Mouse (Mus musculus) heart, embryonic 16.5 days (tissue): Measurements from ENCODE around the gene Ppcdc. TPM values are rescaled to one million over a fixed set of nuclear protein-coding genes. Genes with fewer than 3 reads are reported as not detected.

Experiments used
- ATAC-seq: fragments of 200-750 bp; cut with Nextera tagmentation; replicated peaks from 2 replicates; pipeline ENCODE4 v1.8.0; 2017; ENCODE audit warnings: moderate number of reproducible peaks; ENCODE audit not compliant: insufficient read depth, low FRiP score; ENCODE audit errors: extremely low read depth
- H3K27ac ChIP-seq: fragments of 300-500 bp; sonication (generic); 2 replicates; pipeline ENCODE4 v1.5.1; 2014; ENCODE audit warnings: mild to moderate bottlenecking, low read length, control low read depth, moderate library complexity
- H3K27me3 ChIP-seq: fragments of 300-500 bp; sonication (generic); 2 replicates; pipeline ENCODE4 v1.6.1; 2014; ENCODE audit warnings: low read length, mixed read lengths; ENCODE audit not compliant: control insufficient read depth, insufficient read depth
- H3K36me3 ChIP-seq: fragments of 300-500 bp; sonication (generic); 2 replicates; pipeline ENCODE4 v1.6.1; 2014; ENCODE audit not compliant: control insufficient read depth, insufficient read depth
- H3K4me1 ChIP-seq: fragments of 300-500 bp; sonication (generic); 2 replicates; pipeline ENCODE4 v1.6.1; 2014; ENCODE audit warnings: low read length, mixed read lengths; ENCODE audit not compliant: control insufficient read depth, insufficient read depth
- H3K4me2 ChIP-seq: fragments of 300-500 bp; sonication (generic); 2 replicates; pipeline ENCODE4 v1.6.1; 2014; ENCODE audit warnings: low read depth, mild to moderate bottlenecking, control low read depth, low read length
- H3K4me3 ChIP-seq: fragments of 300-500 bp; sonication (generic); 2 replicates; pipeline ENCODE4 v1.5.1; 2014; ENCODE audit warnings: mild to moderate bottlenecking, control low read depth, low read length
- H3K9ac ChIP-seq: fragments of 300-500 bp; sonication (generic); 2 replicates; pipeline ENCODE4 v1.6.1; 2014; ENCODE audit warnings: low read length, control low read depth
- H3K9me3 ChIP-seq: fragments of 300-500 bp; sonication (generic); replicated peaks from 2 replicates; pipeline ENCODE4 v1.6.1; 2016; ENCODE audit warnings: low read length; ENCODE audit not compliant: control insufficient read depth
- WGBS: fragments of 180-500 bp; shearing (Covaris S2); extraction: QIAGEN DNeasy Blood & Tissue Kit; methylation state at CpG from one replicate; pipeline ENCODE4 v1.1.7; 2014; 5-methylcytosine and 5-hydroxymethylcytosine counted together
- polyA plus RNA-seq: library from polyadenylated mRNA; unstranded; fragments of >200 nt; fragmentation: Nextera tagmentation; extraction: Ambion mirVana; gene quantifications from 2 replicates; pipeline ENCODE4 v1.2.1, GENCODE M21; 2015

Gene Ppcdc
- 20.2 and 21.0 TPM in 2 replicates for polyA plus RNA-seq

GRCm38 (mm10) chr9:57439522-57440295, at the start of gene Ppcdc:
Gene Ppcdc, minus strand, starts transcription at chr9:57440124.
- 2% methylated on average over 32 of the region's 32 CpGs for WGBS
- H3K4me2 ChIP-seq, result peak within 1 kb of the TSS; percentile 77
- peak; percentile 95 for ATAC-seq
- peaks cover 22% of the 10 kb centered on the region for H3K4me1 ChIP-seq
- peak within 1 kb of the TSS; percentile 78 for H3K9ac ChIP-seq
- H3K9me3 ChIP-seq, result no peaks in the 10 kb centered on the region
- H3K4me3 ChIP-seq, result peak within 1 kb of the TSS; percentile 64
- no peaks in the 10 kb centered on the region for H3K27me3 ChIP-seq
- H3K27ac ChIP-seq, result peak within 1 kb of the TSS; percentile 72
- no peaks in the 10 kb centered on the region for H3K36me3 ChIP-seq

- no peaks in the 10 kb centered on the region for H3K4me1 ChIP-seq
- no peaks in the 10 kb centered on the region for H3K9me3 ChIP-seq
- H3K36me3 ChIP-seq, result no peaks in the 10 kb centered on the region
- H3K27ac ChIP-seq, result no peak overlapping the region
- no peak for ATAC-seq
- no peak overlapping the region for H3K4me3 ChIP-seq
- no peak overlapping the region for H3K4me2 ChIP-seq
- no peaks in the 10 kb centered on the region for H3K27me3 ChIP-seq
- 66% methylated on average over 7 of the region's 7 CpGs for WGBS
- no peak overlapping the region for H3K9ac ChIP-seq
Measured at GRCm38 (mm10) chr9:57487807-57488206, 47.9 kb upstream of the Ppcdc start.

GRCm38 (mm10) chr9:57485774-57486173, 45.9 kb upstream of the Ppcdc start:
- Histone ChIP-seq H3K4me1 (no peaks in the 10 kb centered on the region), H3K27ac (no peak overlapping the region), H3K4me3 (no peak overlapping the region), H3K36me3 (no peaks in the 10 kb centered on the region), H3K4me2 (no peak overlapping the region), H3K9ac (no peak overlapping the region), H3K27me3 (no peaks in the 10 kb centered on the region), H3K9me3 (no peaks in the 10 kb centered on the region)
- peak; percentile 63; the same call in 1 of the 2 replicates for ATAC-seq
- 12% methylated on average over 7 of the region's 7 CpGs for WGBS

GRCm38 (mm10) chr9:57468914-57469313, 29.0 kb upstream of the Ppcdc start:
- no peak overlapping the region for H3K27ac ChIP-seq
- H3K4me2 ChIP-seq, result no peak overlapping the region
- H3K27me3 ChIP-seq, result no peaks in the 10 kb centered on the region
- H3K9ac ChIP-seq, result no peak overlapping the region
- peaks cover 9% of the 10 kb centered on the region for H3K4me1 ChIP-seq
- WGBS, result 69% methylated on average over 4 of the region's 4 CpGs
- no peaks in the 10 kb centered on the region for H3K36me3 ChIP-seq
- ATAC-seq, result no peak
- no peaks in the 10 kb centered on the region for H3K9me3 ChIP-seq
- no peak overlapping the region for H3K4me3 ChIP-seq

- H3K9me3 ChIP-seq, result no peaks in the 10 kb centered on the region
- H3K27me3 ChIP-seq, result no peaks in the 10 kb centered on the region
- no peak within 1 kb of the TSS for H3K27ac ChIP-seq
- peak within 1 kb of the TSS; percentile 83 for H3K4me2 ChIP-seq
- H3K9ac ChIP-seq, result peak within 1 kb of the TSS; percentile 78
- 2% methylated on average over 42 of the region's 48 CpGs for WGBS
- peak within 1 kb of the TSS; percentile 71 for H3K4me3 ChIP-seq
- no peaks in the 10 kb centered on the region for H3K36me3 ChIP-seq
- peak; percentile 93 for ATAC-seq
- peaks cover 9% of the 10 kb centered on the region for H3K4me1 ChIP-seq
Measured at GRCm38 (mm10) chr9:57467896-57468549, 28.1 kb upstream of the Ppcdc start, which contains the start of gene Scamp5. Gene Scamp5, minus strand, starts transcription at chr9:57468060.

GRCm38 (mm10) chr9:57467271-57467771, 27.4 kb upstream of the Ppcdc start:
- peak overlapping the region; percentile 71 for H3K4me3 ChIP-seq
- no peak overlapping the region for H3K27ac ChIP-seq
- H3K4me2 ChIP-seq, result peak overlapping the region; percentile 83
- peaks cover 9% of the 10 kb centered on the region for H3K4me1 ChIP-seq
- no peaks in the 10 kb centered on the region for H3K9me3 ChIP-seq
- 4% methylated on average over 18 of the region's 18 CpGs for WGBS
- no peaks in the 10 kb centered on the region for H3K27me3 ChIP-seq
- peak; percentile 39; the same call in 1 of the 2 replicates for ATAC-seq
- H3K36me3 ChIP-seq, result no peaks in the 10 kb centered on the region
- H3K9ac ChIP-seq, result peak overlapping the region; percentile 78

GRCm38 (mm10) chr9:57466101-57466500, 26.2 kb upstream of the Ppcdc start:
- no peak overlapping the region for H3K4me3 ChIP-seq
- no peaks in the 10 kb centered on the region for H3K27me3 ChIP-seq
- WGBS, result 32% methylated on average over 3 of the region's 3 CpGs

GRCm38 (mm10) chr9:57462866-57463265, 22.9 kb upstream of the Ppcdc start:
- ATAC-seq, result no peak
- 78% methylated on average over 6 of the region's 6 CpGs for WGBS

More at GRCm38 (mm10) chr9:57466101-57466500, 26.2 kb upstream of the Ppcdc start:
- ATAC-seq, result no peak
- H3K9me3 ChIP-seq, result no peaks in the 10 kb centered on the region
- no peak overlapping the region for H3K27ac ChIP-seq
- H3K4me2 ChIP-seq, result no peak overlapping the region
- peaks cover 9% of the 10 kb centered on the region for H3K4me1 ChIP-seq
- no peak overlapping the region for H3K9ac ChIP-seq
- no peaks in the 10 kb centered on the region for H3K36me3 ChIP-seq

GRCm38 (mm10) chr9:57459707-57460106, 19.8 kb upstream of the Ppcdc start:
- Histone ChIP-seq H3K36me3 (no peaks in the 10 kb centered on the region), H3K4me2 (no peak overlapping the region), H3K9me3 (peaks cover 4% of the 10 kb centered on the region), H3K4me3 (no peak overlapping the region), H3K4me1 (no peaks in the 10 kb centered on the region), H3K9ac (no peak overlapping the region), H3K27me3 (no peaks in the 10 kb centered on the region), H3K27ac (no peak overlapping the region)
- WGBS, result 91% methylated on average over 2 of the region's 2 CpGs
- no peak for ATAC-seq

More at GRCm38 (mm10) chr9:57462866-57463265, 22.9 kb upstream of the Ppcdc start:
- H3K9ac ChIP-seq, result no peak overlapping the region
- H3K27ac ChIP-seq, result no peak overlapping the region
- no peaks in the 10 kb centered on the region for H3K27me3 ChIP-seq
- no peak overlapping the region for H3K4me3 ChIP-seq
- peaks cover 9% of the 10 kb centered on the region for H3K4me1 ChIP-seq
- no peaks in the 10 kb centered on the region for H3K36me3 ChIP-seq
- H3K9me3 ChIP-seq, result peaks cover 4% of the 10 kb centered on the region
- no peak overlapping the region for H3K4me2 ChIP-seq
